Mouse (Mus musculus): ENCODE data around the gene Chd5. TPM values are rescaled to one million over a fixed set of nuclear protein-coding genes. Genes with fewer than 3 reads are reported as not detected.

Gene Chd5
- polyA plus RNA-seq, 1 experiment from 2014 or later = 0.56 TPM

GRCm38 (mm10) chr4:152345120-152345889, 6.9 kb downstream of the Chd5 start:
- Histone ChIP-seq H3K9me3 (ENCODE audit: control insufficient read depth, low read length) (no peaks in the 10 kb centered on the region), H3K4me2 (no peak overlapping the region), H3K9ac (ENCODE audit: low read length) (no peak overlapping the region), H3K27me3 (ENCODE audit: control insufficient read depth, insufficient read depth, low read length) (peaks cover 13% of the 10 kb centered on the region), H3K27ac (ENCODE audit: low read depth, low read length) (no peak overlapping the region), H3K4me1 (ENCODE audit: control insufficient read depth, insufficient read depth, low read length) (peaks cover 3% of the 10 kb centered on the region; the same call in 1 of the 2 replicates), H3K4me3 (ENCODE audit: low read depth, low read length) (no peak overlapping the region), H3K36me3 (ENCODE audit: control insufficient read depth, insufficient read depth, low read length) (no peaks in the 10 kb centered on the region)
- ATAC-seq (ENCODE audit: low FRiP score) (no peak), DNase-seq (ENCODE audit: low spot score, missing footprints) (no peak)
- WGBS = 64% methylated on average over 7 of the region's 7 CpGs

- ATAC-seq (ENCODE audit: low FRiP score) = no peak
- H3K9ac ChIP-seq (ENCODE audit: low read length) = peak overlapping the region; percentile 18; the same call in 1 of the 2 replicates
Observed at GRCm38 (mm10) chr4:152349837-152350381, 11.5 kb downstream of the Chd5 start.

GRCm38 (mm10) chr4:152350722-152351421, 12.4 kb downstream of the Chd5 start:
- no peak overlapping the region for H3K4me2 ChIP-seq
- no peak overlapping the region for H3K27ac ChIP-seq (ENCODE audit: low read depth, low read length)
- 34% methylated on average over 8 of the region's 8 CpGs for WGBS
- peaks cover 5% of the 10 kb centered on the region for H3K4me1 ChIP-seq (ENCODE audit: control insufficient read depth, insufficient read depth, low read length)
- no peaks in the 10 kb centered on the region for H3K36me3 ChIP-seq (ENCODE audit: control insufficient read depth, insufficient read depth, low read length)
- no peak overlapping the region for H3K9ac ChIP-seq (ENCODE audit: low read length)
- ATAC-seq (ENCODE audit: low FRiP score) (peak; percentile 20; the same call in 1 of the 2 replicates), DNase-seq (ENCODE audit: low spot score, missing footprints) (no peak)
- H3K9me3 ChIP-seq (ENCODE audit: control insufficient read depth, low read length) = no peaks in the 10 kb centered on the region
- H3K4me3 ChIP-seq (ENCODE audit: low read depth, low read length) = no peak overlapping the region
- peaks cover 7% of the 10 kb centered on the region for H3K27me3 ChIP-seq (ENCODE audit: control insufficient read depth, insufficient read depth, low read length)

More at GRCm38 (mm10) chr4:152349837-152350381, 11.5 kb downstream of the Chd5 start:
- H3K9me3 ChIP-seq (ENCODE audit: control insufficient read depth, low read length) = no peaks in the 10 kb centered on the region
- H3K4me3 ChIP-seq (ENCODE audit: low read depth, low read length) = no peak overlapping the region
- peak overlapping the region; percentile 15; the same call in 1 of the 2 replicates for H3K4me2 ChIP-seq
- peaks cover 5% of the 10 kb centered on the region for H3K4me1 ChIP-seq (ENCODE audit: control insufficient read depth, insufficient read depth, low read length)
- no peaks in the 10 kb centered on the region for H3K36me3 ChIP-seq (ENCODE audit: control insufficient read depth, insufficient read depth, low read length)
- no peak overlapping the region for H3K27ac ChIP-seq (ENCODE audit: low read depth, low read length)
- WGBS = 16% methylated on average over 14 of the region's 17 CpGs
- H3K27me3 ChIP-seq (ENCODE audit: control insufficient read depth, insufficient read depth, low read length) = peaks cover 7% of the 10 kb centered on the region
- DNase-seq (ENCODE audit: low spot score, missing footprints) = no peak

DNA sequence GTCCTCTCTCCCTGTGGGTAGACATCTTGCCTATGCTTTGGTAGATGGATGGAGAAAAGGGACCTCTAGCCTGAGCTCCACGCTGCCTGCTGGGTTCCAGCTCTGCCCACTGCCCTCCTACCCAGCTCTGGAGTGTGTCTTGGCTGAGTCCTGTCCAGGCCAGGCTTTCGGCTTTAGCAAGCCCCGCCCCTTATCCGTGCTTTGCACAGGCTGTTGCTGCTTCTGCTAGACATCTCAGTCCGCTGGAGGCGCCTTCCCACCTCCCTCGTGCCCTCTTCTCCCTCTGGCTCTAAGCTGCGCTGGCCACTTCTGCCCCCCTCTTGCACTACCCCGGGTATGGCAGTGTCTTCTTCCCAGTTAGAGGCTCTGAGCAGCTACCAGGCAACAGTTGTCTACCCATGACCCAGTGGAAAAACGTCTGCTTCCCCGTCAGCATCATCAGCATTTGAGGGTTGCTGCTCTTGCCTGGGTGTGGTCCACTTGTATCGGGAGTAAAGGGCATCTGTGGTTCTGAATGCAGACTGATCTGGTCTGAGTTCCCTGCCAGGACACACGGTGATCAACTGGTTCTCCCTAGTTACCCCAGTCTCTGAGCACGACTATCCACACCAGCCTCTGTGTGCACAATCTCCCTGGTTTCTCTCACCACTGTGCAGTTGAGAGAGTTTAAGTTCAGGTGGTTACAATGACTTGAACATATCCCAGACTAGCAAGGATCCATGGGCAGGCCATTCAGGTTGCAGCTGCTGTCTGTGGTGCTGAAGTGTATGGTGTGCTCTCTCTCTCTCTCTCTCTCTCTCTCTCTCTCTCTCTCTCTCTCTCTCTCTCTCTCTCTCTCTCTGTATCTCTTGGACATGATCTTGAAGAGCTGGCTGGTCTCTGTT, 13.2 kb downstream of the Chd5 start:
- H3K4me1 ChIP-seq (ENCODE audit: control insufficient read depth, insufficient read depth, low read length) = peaks cover 5% of the 10 kb centered on the region
- WGBS = 10% methylated on average over 14 of the region's 14 CpGs
- no peak overlapping the region for H3K27ac ChIP-seq (ENCODE audit: low read depth, low read length)
- ATAC-seq (ENCODE audit: low FRiP score) (peak; percentile 56; the same call in 1 of the 2 replicates), DNase-seq (ENCODE audit: low spot score, missing footprints) (no peak)
- H3K4me3 ChIP-seq (ENCODE audit: low read depth, low read length) = no peak overlapping the region
- no peaks in the 10 kb centered on the region for H3K9me3 ChIP-seq (ENCODE audit: control insufficient read depth, low read length)
- no peaks in the 10 kb centered on the region for H3K36me3 ChIP-seq (ENCODE audit: control insufficient read depth, insufficient read depth, low read length)
- no peak overlapping the region for H3K9ac ChIP-seq (ENCODE audit: low read length)
- H3K4me2 ChIP-seq = no peak overlapping the region
- H3K27me3 ChIP-seq (ENCODE audit: control insufficient read depth, insufficient read depth, low read length) = peaks cover 7% of the 10 kb centered on the region

DNA sequence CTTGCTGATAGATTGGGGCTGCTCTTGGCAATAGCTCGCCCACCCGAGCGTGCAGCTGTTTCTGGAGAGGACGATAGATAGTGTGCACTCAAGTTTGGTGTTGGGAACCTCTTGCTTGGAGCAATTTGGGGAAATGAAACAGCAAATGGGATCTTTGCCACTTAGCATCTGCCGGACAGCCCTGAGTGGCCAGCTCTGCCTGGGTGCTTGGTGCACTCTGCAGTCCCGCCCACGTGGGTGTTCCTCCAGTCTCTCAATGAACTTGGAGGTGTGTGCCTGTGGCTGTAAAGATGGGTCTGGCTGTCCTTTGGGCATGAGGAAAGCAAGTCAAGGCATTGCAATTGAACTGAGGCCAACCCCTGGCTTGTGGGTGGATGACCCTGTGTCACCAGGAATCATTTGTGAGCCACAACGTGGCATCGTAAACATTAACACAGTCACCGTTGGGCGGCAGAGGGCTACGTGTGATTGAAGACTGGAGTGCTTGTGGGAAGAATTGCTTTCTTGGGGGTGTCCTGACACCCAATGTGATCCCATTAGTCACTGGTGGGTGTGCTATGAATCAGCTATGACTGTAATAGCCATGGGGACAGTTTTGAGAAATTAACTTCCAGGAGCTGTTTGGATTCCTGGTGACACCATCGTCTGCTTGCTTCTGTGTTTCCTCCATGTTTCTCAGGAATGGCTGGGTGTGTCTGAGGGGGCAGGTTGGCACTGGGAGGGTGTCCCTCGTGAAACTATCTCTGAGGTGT, 15.6 kb downstream of the Chd5 start:
- Histone ChIP-seq H3K9ac (ENCODE audit: low read length) (no peak overlapping the region), H3K27me3 (ENCODE audit: control insufficient read depth, insufficient read depth, low read length) (peaks cover 4% of the 10 kb centered on the region; the same call in 1 of the 2 replicates), H3K4me3 (ENCODE audit: low read depth, low read length) (no peak overlapping the region), H3K36me3 (ENCODE audit: control insufficient read depth, insufficient read depth, low read length) (no peaks in the 10 kb centered on the region), H3K27ac (ENCODE audit: low read depth, low read length) (no peak overlapping the region), H3K4me1 (ENCODE audit: control insufficient read depth, insufficient read depth, low read length) (peaks cover 5% of the 10 kb centered on the region), H3K4me2 (no peak overlapping the region), H3K9me3 (ENCODE audit: control insufficient read depth, low read length) (no peaks in the 10 kb centered on the region)
- DNase-seq (ENCODE audit: low spot score, missing footprints) (no peak), ATAC-seq (ENCODE audit: low FRiP score) (no peak)
- WGBS = 81% methylated on average over 14 of the region's 14 CpGs

DNA sequence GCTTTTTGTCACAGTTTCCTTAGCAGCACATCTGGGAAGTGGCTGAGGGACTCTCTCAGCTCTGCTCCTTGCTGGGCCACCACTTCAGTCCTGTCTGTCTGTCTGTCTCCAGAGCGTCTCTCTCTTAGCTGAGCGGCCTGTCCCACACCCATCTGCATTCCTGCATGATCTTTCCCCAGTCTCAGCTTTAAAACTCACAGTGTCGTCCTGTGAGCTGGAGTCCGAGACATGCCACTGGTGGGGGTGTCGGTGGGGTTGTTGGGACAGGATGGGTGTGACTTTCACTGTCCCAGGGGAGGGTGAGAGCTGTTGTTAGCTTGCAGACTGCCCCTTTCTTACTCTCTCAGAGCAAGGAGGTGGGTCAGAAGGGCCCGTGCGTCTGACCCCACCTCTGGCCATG, 17.2 kb downstream of the Chd5 start:
- H3K4me3 ChIP-seq (ENCODE audit: low read depth, low read length) = no peak overlapping the region

DNA sequence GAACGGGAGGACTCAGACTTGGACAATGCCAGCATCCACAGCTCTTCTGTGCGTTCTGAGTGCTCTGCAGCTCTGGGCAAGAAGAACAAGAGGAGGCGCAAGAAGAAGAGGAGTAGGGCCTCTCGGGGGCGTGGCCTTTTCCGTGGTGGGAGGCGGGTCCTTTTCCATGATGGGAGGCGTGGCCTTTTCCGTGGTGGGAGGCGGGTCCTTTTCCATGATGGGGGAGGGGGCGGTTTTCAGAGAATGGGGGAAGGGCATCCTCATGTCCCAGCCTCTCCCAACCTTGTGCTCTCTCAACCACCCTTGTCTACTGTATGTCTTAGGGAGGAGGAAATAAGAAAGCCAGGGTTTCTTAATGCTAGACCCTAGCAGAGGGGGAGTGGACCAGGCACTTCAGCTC, 21.2 kb downstream of the Chd5 start:
- 6% methylated on average over 10 of the region's 11 CpGs for WGBS
- no peak overlapping the region for H3K4me2 ChIP-seq
- no peaks in the 10 kb centered on the region for H3K9me3 ChIP-seq (ENCODE audit: control insufficient read depth, low read length)
- DNase-seq (ENCODE audit: low spot score, missing footprints) = no peak
- peaks cover 6% of the 10 kb centered on the region; the same call in 1 of the 2 replicates for H3K27me3 ChIP-seq (ENCODE audit: control insufficient read depth, insufficient read depth, low read length)
- H3K36me3 ChIP-seq (ENCODE audit: control insufficient read depth, insufficient read depth, low read length) = no peaks in the 10 kb centered on the region
- no peak for ATAC-seq (ENCODE audit: low FRiP score)
- H3K9ac ChIP-seq (ENCODE audit: low read length) = no peak overlapping the region
- H3K4me3 ChIP-seq (ENCODE audit: low read depth, low read length) = no peak overlapping the region
- H3K4me1 ChIP-seq (ENCODE audit: control insufficient read depth, insufficient read depth, low read length) = peaks cover 6% of the 10 kb centered on the region; the same call in 1 of the 2 replicates
- no peak overlapping the region for H3K27ac ChIP-seq (ENCODE audit: low read depth, low read length)

More for the DNA sequence above, 17.2 kb downstream of the Chd5 start:
- peaks cover 5% of the 10 kb centered on the region; the same call in 1 of the 2 replicates for H3K4me1 ChIP-seq (ENCODE audit: control insufficient read depth, insufficient read depth, low read length)
- no peaks in the 10 kb centered on the region for H3K9me3 ChIP-seq (ENCODE audit: control insufficient read depth, low read length)
- H3K4me2 ChIP-seq = no peak overlapping the region
- no peak overlapping the region for H3K9ac ChIP-seq (ENCODE audit: low read length)
- no peak overlapping the region for H3K27ac ChIP-seq (ENCODE audit: low read depth, low read length)
- no peaks in the 10 kb centered on the region for H3K36me3 ChIP-seq (ENCODE audit: control insufficient read depth, insufficient read depth, low read length)
- H3K27me3 ChIP-seq (ENCODE audit: control insufficient read depth, insufficient read depth, low read length) = peaks cover 3% of the 10 kb centered on the region; the same call in 1 of the 2 replicates
- 77% methylated on average over 7 of the region's 7 CpGs for WGBS
- no peak for ATAC-seq (ENCODE audit: low FRiP score)
- DNase-seq (ENCODE audit: low spot score, missing footprints) = no peak

GRCm38 (mm10) chr4:152360855-152361254, 22.4 kb downstream of the Chd5 start:
- peak overlapping the region; percentile 20 for H3K4me3 ChIP-seq (ENCODE audit: low read depth, low read length)
- no peaks in the 10 kb centered on the region for H3K9me3 ChIP-seq (ENCODE audit: control insufficient read depth, low read length)
- H3K36me3 ChIP-seq (ENCODE audit: control insufficient read depth, insufficient read depth, low read length) = no peaks in the 10 kb centered on the region
- peak overlapping the region; percentile 50 for H3K4me2 ChIP-seq
- peaks cover 6% of the 10 kb centered on the region; the same call in 1 of the 2 replicates for H3K27me3 ChIP-seq (ENCODE audit: control insufficient read depth, insufficient read depth, low read length)
- H3K4me1 ChIP-seq (ENCODE audit: control insufficient read depth, insufficient read depth, low read length) = peaks cover 13% of the 10 kb centered on the region
- no peak overlapping the region for H3K9ac ChIP-seq (ENCODE audit: low read length)
- peak; percentile 93 for DNase-seq (ENCODE audit: low spot score, missing footprints)
- WGBS = under 1% methylated on average over 24 of the region's 24 CpGs
- peak; percentile 71 for ATAC-seq (ENCODE audit: low FRiP score)
- H3K27ac ChIP-seq (ENCODE audit: low read depth, low read length) = no peak overlapping the region

Measured in midbrain, embryonic 11.5 days (tissue).